ENCODE assay signal across 27 mouse cellular contexts in genomic region chr8:66397811-66398210, GRCm38 (mm10).
"Had no signal": no experiment of that assay in that cellular context is flagged by ENCODE, and none has a peak within 500 bp of the region (broad histone marks: within the 10 kb centered on the region; RNA-seq: fewer than 3 reads in every experiment).

No protein-coding gene starts in this region.

- H3K27ac ChIP-seq: embryonic facial prominence, embryonic 10.5 days; embryonic facial prominence, embryonic 12.5 days; embryonic facial prominence, embryonic 13.5 days; embryonic facial prominence, embryonic 15.5 days; forebrain, embryonic 10.5 days; forebrain, embryonic 12.5 days; forebrain, embryonic 13.5 days; forebrain, embryonic 15.5 days; gastrocnemius, adult 2 months; heart, adult 2 months; heart, embryonic 10.5 days had no signal

- H3K4me2 ChIP-seq: embryonic facial prominence, embryonic 12.5 days; embryonic facial prominence, embryonic 13.5 days; embryonic facial prominence, embryonic 15.5 days; forebrain, embryonic 12.5 days; forebrain, embryonic 13.5 days; forebrain, embryonic 15.5 days had no signal

- H3K27me3 ChIP-seq: embryonic facial prominence, embryonic 12.5 days; embryonic facial prominence, embryonic 13.5 days; embryonic facial prominence, embryonic 15.5 days; forebrain, embryonic 12.5 days; forebrain, embryonic 13.5 days; forebrain, embryonic 15.5 days had no signal

- DNase-seq: cerebellum, adult 9-10 months; cerebellum, adult 9-11 months; cerebellum, postnatal 10 days; cerebellum, postnatal 14 days; cerebellum, postnatal 25 days; cerebellum, postnatal 36 days; embryo, embryonic 11 days; gastrocnemius, adult 2 months; gastrocnemius, postnatal 10 days; gastrocnemius, postnatal 14 days; gastrocnemius, postnatal 25 days; gastrocnemius, postnatal 36 days; heart, adult 11 months; heart, adult 18-20 months; heart, adult 2 months had no signal

- H3K9ac ChIP-seq: embryonic facial prominence, embryonic 12.5 days; embryonic facial prominence, embryonic 13.5 days; embryonic facial prominence, embryonic 15.5 days; forebrain, embryonic 12.5 days; forebrain, embryonic 13.5 days; forebrain, embryonic 15.5 days had no signal

- H3K36me3 ChIP-seq: embryonic facial prominence, embryonic 10.5 days; embryonic facial prominence, embryonic 12.5 days; embryonic facial prominence, embryonic 13.5 days; embryonic facial prominence, embryonic 15.5 days; forebrain, embryonic 10.5 days; forebrain, embryonic 12.5 days; forebrain, embryonic 15.5 days; heart, embryonic 10.5 days had no signal

- H3K4me1 ChIP-seq: embryonic facial prominence, embryonic 10.5 days; embryonic facial prominence, embryonic 12.5 days; embryonic facial prominence, embryonic 13.5 days; embryonic facial prominence, embryonic 15.5 days; forebrain, embryonic 10.5 days; forebrain, embryonic 12.5 days; forebrain, embryonic 13.5 days; forebrain, embryonic 15.5 days; heart, embryonic 10.5 days had no signal

- ATAC-seq: forebrain, embryonic 13.5 days; forebrain, embryonic 14.5 days; forebrain, embryonic 15.5 days; forebrain, embryonic 16.5 days had no signal

- H3K9me3 ChIP-seq: embryonic facial prominence, embryonic 10.5 days; embryonic facial prominence, embryonic 12.5 days; embryonic facial prominence, embryonic 13.5 days; embryonic facial prominence, embryonic 15.5 days; forebrain, embryonic 10.5 days; forebrain, embryonic 12.5 days; forebrain, embryonic 13.5 days; forebrain, embryonic 15.5 days; heart, embryonic 10.5 days had no signal

- H3K4me3 ChIP-seq: embryonic facial prominence, embryonic 10.5 days; embryonic facial prominence, embryonic 12.5 days; embryonic facial prominence, embryonic 13.5 days; embryonic facial prominence, embryonic 15.5 days; erythroblast, embryonic 14.5 days; forebrain, embryonic 10.5 days; forebrain, embryonic 12.5 days; forebrain, embryonic 13.5 days; forebrain, embryonic 15.5 days; gastrocnemius, adult 2 months; heart, adult 2 months; heart, embryonic 10.5 days had no signal
